Mouse (Mus musculus) heart, postnatal 0 days (tissue): ENCODE measurements around the gene Dennd5b.
A peak's percentile ranks its signal among the peaks of the same experiment; 100 is the strongest.

Source experiments
- CTCF ChIP-seq: IDR thresholded peaks from 2 replicates; pipeline ENCODE4 v1.5.1; 2016; ENCODE audit warnings: antibody characterized with exemption, control low read depth, low read depth
- EP300 ChIP-seq: IDR thresholded peaks from 2 replicates; pipeline ENCODE4 v1.6.1; 2016; ENCODE audit warnings: antibody characterized with exemption, low read depth

DNA sequence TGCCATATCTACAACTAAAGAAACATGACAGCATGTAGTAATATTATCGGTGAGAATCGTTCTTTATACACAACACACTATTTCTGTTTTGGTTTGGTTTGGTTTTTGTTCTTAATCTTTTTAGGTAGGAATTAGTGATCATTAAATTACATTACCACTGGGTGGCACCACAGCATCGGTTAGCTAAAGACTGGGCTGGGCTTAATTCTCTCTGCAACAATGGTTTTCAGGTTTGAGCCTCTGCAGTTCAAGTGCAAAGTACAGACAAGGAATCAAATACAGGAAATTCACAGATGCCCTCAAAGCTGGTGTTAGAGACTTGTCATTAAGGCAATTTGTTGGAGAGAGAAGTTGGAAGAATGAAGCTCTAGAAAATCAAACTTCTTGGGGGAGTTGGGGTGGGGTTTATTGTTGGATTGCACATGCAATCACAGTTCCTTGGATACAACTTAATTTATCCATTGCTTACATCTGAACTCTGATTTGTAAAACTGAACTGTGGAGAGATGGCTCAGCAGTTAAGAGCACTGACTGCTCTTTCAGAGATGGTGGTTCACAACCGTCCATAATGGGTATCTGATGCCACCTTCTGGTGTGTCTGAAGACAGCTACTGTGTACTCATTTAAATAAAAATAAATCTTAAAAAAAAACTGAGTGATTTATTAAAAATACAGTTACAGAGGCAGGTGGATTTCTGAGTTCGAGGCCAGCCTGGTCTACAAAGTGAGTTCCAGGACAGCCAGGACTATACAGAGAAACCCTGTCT is 31.0 kb upstream of the Dennd5b start:
- TF ChIP-seq CTCF: peak; percentile 85
- no peak for TF ChIP-seq EP300
